Mouse (Mus musculus): ENCODE measurements around the gene Mrpl43. TPM values are rescaled to one million over a fixed set of nuclear protein-coding genes. Genes with fewer than 3 reads are reported as not detected.

Mrpl43 gene
- total RNA-seq, 4 experiments from 2014 or later, result 30.2 to 36.4 (median 34.1) TPM

GRCm38 (mm10) chr19:44980787-44981186, 25.5 kb downstream of the Mrpl43 start:
- no peak for DNase-seq (ENCODE audit: low spot score in 2 of 2)

GRCm38 (mm10) chr19:44977148-44977547, 29.1 kb downstream of the Mrpl43 start:
- no peak for DNase-seq (ENCODE audit: low spot score in 2 of 2)

DNA sequence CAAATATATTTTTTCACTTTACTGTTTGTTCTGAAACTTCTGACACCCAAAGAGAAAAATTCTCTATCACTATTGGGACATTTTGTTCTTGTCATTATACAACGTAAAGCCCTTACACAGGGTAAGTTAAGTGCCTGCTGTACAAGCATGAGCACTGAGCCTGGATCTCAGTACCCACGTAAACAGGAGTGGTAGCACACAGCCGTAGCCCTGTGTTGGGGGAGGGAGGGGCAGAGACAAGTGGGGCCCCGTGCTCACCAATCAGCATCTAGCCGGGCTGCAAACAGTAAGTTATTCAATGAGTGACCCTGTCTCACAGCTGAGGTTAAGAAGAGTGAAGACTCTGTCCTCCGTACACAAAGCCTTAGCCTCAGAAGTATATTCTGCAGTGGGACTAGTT, 29.6 kb downstream of the Mrpl43 start:
- no peak for DNase-seq (ENCODE audit: low spot score in 2 of 2)

GRCm38 (mm10) chr19:44968329-44968728, 37.9 kb downstream of the Mrpl43 start:
- DNase-seq (ENCODE audit: low spot score in 2 of 2), result no peak

GRCm38 (mm10) chr19:44965978-44966377, 40.3 kb downstream of the Mrpl43 start:
- no peak for DNase-seq (ENCODE audit: low spot score in 2 of 2)

GRCm38 (mm10) chr19:44959633-44960032, 46.6 kb downstream of the Mrpl43 start:
- no peak for DNase-seq (ENCODE audit: low spot score in 2 of 2)

Other genes starting within 250 kb of the Mrpl43 start
- 10 to 100 TPM; 10.9 to 13.7 (median 11.0) TPM for gene Slf2, start 75.3 kb downstream of the Mrpl43 start, total RNA-seq (2022)
- under 1 TPM; 0.13 to 0.41 (median 0.21) TPM for gene Sema4g, start 17.3 kb downstream of the Mrpl43 start, total RNA-seq (2022)
- gene Twnk, start 779 bp downstream of the Mrpl43 start, total RNA-seq (2022), result 10 to 100 TPM; 18.9 to 39.5 (median 21.9) TPM
- gene Lzts2, start 8.0 kb upstream of the Mrpl43 start, total RNA-seq (2022), result 10 to 100 TPM; 17.9 to 25.9 (median 20.5) TPM
- 1 to 10 TPM; 2.9 to 5.4 (median 4.1) TPM for gene Pdzd7, start 39.3 kb upstream of the Mrpl43 start, total RNA-seq (2022)
- 10 to 100 TPM; 21.2 to 25.8 (median 22.7) TPM for gene Sfxn3, start 41.1 kb upstream of the Mrpl43 start, total RNA-seq (2022)
- 1 to 10 TPM; 5.3 to 9.2 (median 7.1) TPM for gene Kazald1, start 68.8 kb upstream of the Mrpl43 start, total RNA-seq (2022)
- not detected for gene Tlx1, start 144.2 kb upstream of the Mrpl43 start, total RNA-seq (2022)
- gene Lbx1, start 229.4 kb upstream of the Mrpl43 start, total RNA-seq (2022), result 10 to 100 TPM; 59.4 to 70.9 (median 64.3) TPM